Mouse (Mus musculus): Measurements from ENCODE around the gene Rbm25.

DNA sequence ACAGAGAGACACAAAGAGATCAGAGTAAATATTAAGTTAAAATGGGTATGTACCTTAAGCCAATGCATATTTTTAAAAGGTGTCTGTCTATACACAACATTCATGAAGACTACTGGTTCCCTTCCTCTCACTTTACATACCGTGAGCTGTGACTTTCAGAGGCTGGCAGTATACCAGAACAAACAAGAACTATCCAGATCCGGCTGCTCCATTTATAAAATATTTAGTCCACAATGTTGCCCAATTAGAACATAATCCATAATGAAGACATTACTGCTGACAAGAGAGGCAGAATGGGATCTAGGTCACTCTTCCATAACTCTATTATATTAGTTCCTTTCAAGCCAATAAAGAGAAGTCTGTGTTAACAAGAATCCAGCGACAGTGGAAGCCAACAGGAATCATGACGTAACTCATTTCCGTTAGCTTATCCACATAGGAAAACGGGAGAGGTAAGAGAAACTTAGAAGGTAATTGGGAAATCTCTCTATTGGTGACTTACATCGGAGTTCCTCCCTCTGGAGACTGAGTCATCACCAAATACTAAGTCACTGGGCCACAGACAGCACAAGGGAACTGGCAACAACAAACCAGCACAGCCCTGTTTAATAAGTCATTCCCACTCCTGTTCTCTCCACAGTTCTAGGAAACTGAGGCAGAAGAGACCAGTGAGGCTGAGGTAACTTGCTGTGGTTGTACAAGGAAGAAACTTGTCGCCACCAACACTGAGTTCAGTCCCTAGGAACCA, 39.1 kb upstream of the Rbm25 start:
- no peak for TF ChIP-seq CTCF (conservative IDR thresholded peaks at IDR 0.05; ENCODE audit: insufficient read depth, insufficient read length, low read depth, low read length)
- TF ChIP-seq POLR2A (IDR thresholded peaks at IDR 0.05; ENCODE audit: low read depth, low read length): no peak

All from kidney, adult 2 months (tissue).